ENCODE assay signal across 9 mouse cellular contexts in the genomic region with DNA sequence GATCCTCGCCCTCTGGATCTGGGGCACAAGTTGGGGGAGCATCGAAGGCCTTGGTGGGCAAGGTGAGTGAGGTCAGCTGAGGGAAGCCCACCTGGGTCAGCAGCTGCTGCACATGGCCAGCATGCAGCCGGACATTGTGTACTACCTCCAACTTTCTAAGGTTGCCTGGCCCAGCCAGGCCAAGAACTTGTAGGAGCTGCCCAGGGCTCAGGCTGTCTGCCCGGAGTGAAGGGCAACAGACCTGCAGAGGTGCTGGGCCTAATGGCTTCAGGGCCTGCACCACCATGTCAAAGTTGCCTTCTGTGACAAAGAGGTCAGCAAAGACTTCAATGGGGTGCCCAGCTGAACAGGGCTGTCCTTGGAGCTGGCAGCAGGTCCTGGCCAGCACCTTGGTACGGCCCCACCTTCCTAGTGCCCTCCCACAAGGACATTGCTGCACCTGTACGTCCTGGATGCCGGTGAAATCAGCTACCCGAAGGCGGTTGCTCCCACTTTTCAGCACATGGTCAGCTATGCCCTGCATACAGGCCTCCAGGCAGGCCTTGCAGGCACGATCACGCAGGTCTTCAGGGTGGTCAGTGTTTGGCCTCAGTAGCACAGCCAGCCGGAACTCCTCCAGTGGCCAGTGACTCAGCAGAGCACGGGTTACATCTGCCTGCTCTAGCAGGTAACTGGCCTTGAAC. TPM values are rescaled to one million over a fixed set of nuclear protein-coding genes. Genes with fewer than 3 reads are reported as not detected.
DNase-seq lines count a peak whose midpoint lies in the region; ATAC-seq and TF ChIP-seq lines count a peak whose summit lies in the region.
"Had no signal": no experiment of that assay in that cellular context is flagged by ENCODE, and none has a peak within 500 bp of the region (broad histone marks: within the 10 kb centered on the region; RNA-seq: fewer than 3 reads in every experiment).

No protein-coding gene starts in this region.

- ATAC-seq in common myeloid progenitor, adult 5-6 weeks (replicated peaks; ENCODE audit: low read depth, poor library complexity, severe bottlenecking) = peak; percentile 24; the same call in 1 of the 2 replicates
- ATAC-seq in heart, postnatal 0 days (ENCODE audit: insufficient read depth, low read depth) = peak; percentile 57

- peak overlapping the region; percentile 66 for H3K4me2 ChIP-seq in heart, postnatal 0 days (ENCODE audit: low read depth, low read length)

- H3K4me1 ChIP-seq in heart, adult 2 months (ENCODE audit: control insufficient read depth, insufficient read depth, low read length) = no peaks in the 10 kb centered on the region; the same call in 1 of the 2 replicates
- H3K4me1 ChIP-seq in heart, postnatal 0 days (ENCODE audit: control insufficient read depth, insufficient read depth) = peaks cover 11% of the 10 kb centered on the region; the same call in 1 of the 2 replicates

- TF ChIP-seq CTCF in heart, adult 2 months (IDR thresholded peaks at IDR 0.05) = no peak
- no peak for TF ChIP-seq CTCF in heart, postnatal 0 days (IDR thresholded peaks at IDR 0.05; ENCODE audit: low read depth)

- H3K36me3 ChIP-seq in heart, adult 2 months (ENCODE audit: control insufficient read depth, insufficient read depth, low read length) = peaks cover 17% of the 10 kb centered on the region
- peaks cover 36% of the 10 kb centered on the region for H3K36me3 ChIP-seq in heart, postnatal 0 days (replicated peaks; ENCODE audit: control insufficient read depth, insufficient read depth, low read length)

- H3K27me3 ChIP-seq in heart, adult 2 months (ENCODE audit: control insufficient read depth, insufficient read depth, low read length) = no peaks in the 10 kb centered on the region
- H3K27me3 ChIP-seq in heart, postnatal 0 days (ENCODE audit: control insufficient read depth, insufficient read depth, low read length) = no peaks in the 10 kb centered on the region

- H3K9me3 ChIP-seq in heart, postnatal 0 days (replicated peaks; ENCODE audit: control insufficient read depth, low read length) = no peaks in the 10 kb centered on the region

- no peak for TF ChIP-seq POLR2A in heart, adult 2 months (IDR thresholded peaks at IDR 0.05; ENCODE audit: insufficient read depth, low read depth, low read length)

- no peaks in the 10 kb centered on the region for H3K79me2 ChIP-seq in heart, adult 2 months (replicated peaks; ENCODE audit: control insufficient read depth, insufficient read depth, low read length)

- H3K9ac ChIP-seq in heart, adult 2 months (ENCODE audit: low read depth, low read length) = peak overlapping the region; percentile 70
- peak overlapping the region; percentile 45 for H3K9ac ChIP-seq in heart, postnatal 0 days (replicated peaks; ENCODE audit: low read depth, low read length)

- H3K4me3 ChIP-seq in heart, adult 2 months = peak overlapping the region; percentile 54
- peak overlapping the region; percentile 42 for H3K4me3 ChIP-seq in heart, postnatal 0 days (ENCODE audit: low read depth, low read length)

- DNase-seq in heart, adult 2 months = peak; percentile 57 to 60
- DNase-seq in heart, postnatal 25 days (ENCODE audit: low spot score) = no peak
- DNase-seq in heart, postnatal 0 days (ENCODE audit: low spot score) = peak; percentile 9
- peak; percentile 2 to 6 for DNase-seq in kidney, postnatal 4 days
- DNase-seq in urinary bladder, postnatal 4 days (ENCODE audit: low spot score in 2 of 2) = no peak
- no peak for DNase-seq in retina, postnatal 1 day
- DNase-seq in Muller cell, postnatal 12 days (ENCODE audit: inconsistent ontology term) = no peak

- H3K27ac ChIP-seq in heart, adult 2 months = peak overlapping the region; percentile 94
- H3K27ac ChIP-seq in heart, postnatal 0 days (ENCODE audit: low read depth) = peak overlapping the region; percentile 92

- intact Hi-C loops in heart, adult 2 months (cut with DNase I) = no loop called here
- intact Hi-C loops in heart, postnatal 25 days (cut with DNase I) = no loop called here

- 52% methylated on average over 13 of the region's 13 CpGs for WGBS in heart, adult 2 months
- 50% methylated on average over 13 of the region's 13 CpGs for WGBS in heart, postnatal 0 days

- 0 out of 2 replicates have a peak, but pooled peaks have one; percentile 20 for TF ChIP-seq EP300 in heart, adult 2 months (IDR thresholded peaks at IDR 0.05; ENCODE audit: insufficient read depth, low read depth, low read length)
- TF ChIP-seq EP300 in heart, postnatal 0 days (IDR thresholded peaks at IDR 0.05; ENCODE audit: low read depth) = no peak

RNA-seq across cellular contexts. Expression of a gene that starts 0.5 kb away (rescaled TPM):
- 10 to 100 TPM; 69.4 to 75.1 TPM for total RNA-seq in heart, adult 2 months (2021)
- polyA plus RNA-seq in heart, adult 2 months (2012; rRNA removed) = 99.4 and 167 TPM in 2 replicates
- total RNA-seq in heart, postnatal 25 days (2021) = 10 to 100 TPM; 73.0 to 78.4 TPM
- total RNA-seq in common myeloid progenitor, adult 5-6 weeks (2017) = 0.05 TPM in 1 of 2 replicates, not detected in the other
- total RNA-seq in heart, postnatal 0 days (2014; rRNA removed; ENCODE audit: low replicate concordance) = 25.5 and 26.0 TPM in 2 replicates
- 25.2 and 32.2 TPM in 2 replicates for polyA plus RNA-seq in heart, postnatal 0 days (2015; fragmentation: Nextera tagmentation; extraction: Ambion mirVana)
- polyA plus RNA-seq: limb, embryonic 11.5 days had no signal

RNA-seq across cellular contexts. Expression of a gene that starts 13.2 kb away (rescaled TPM):
- 10 to 100 TPM; 51.3 to 53.5 TPM for total RNA-seq in heart, adult 2 months (2021)
- 5.5 and 7.5 TPM in 2 replicates for polyA plus RNA-seq in heart, adult 2 months (2012; rRNA removed)
- total RNA-seq in heart, postnatal 25 days (2021) = 10 to 100 TPM; 42.2 to 48.6 TPM
- total RNA-seq in common myeloid progenitor, adult 5-6 weeks (2017) = 65.0 and 79.4 TPM in 2 replicates
- total RNA-seq in heart, postnatal 0 days (2014; rRNA removed; ENCODE audit: low replicate concordance) = 6.4 and 7.2 TPM in 2 replicates
- 43.5 and 46.5 TPM in 2 replicates for polyA plus RNA-seq in heart, postnatal 0 days (2015; fragmentation: Nextera tagmentation; extraction: Ambion mirVana)

RNA-seq across cellular contexts. Expression of a gene that starts 13.2 kb away (rescaled TPM):
- 1,000 to 10,000 TPM; 1,363 to 1,571 TPM for total RNA-seq in heart, adult 2 months (2021)
- 687 and 1,076 TPM in 2 replicates for polyA plus RNA-seq in heart, adult 2 months (2012; rRNA removed)
- total RNA-seq in heart, postnatal 25 days (2021) = 1,000 to 10,000 TPM; 1,489 to 1,582 TPM
- 257 and 301 TPM in 2 replicates for total RNA-seq in common myeloid progenitor, adult 5-6 weeks (2017)
- total RNA-seq in heart, postnatal 0 days (2014; rRNA removed; ENCODE audit: low replicate concordance) = 401 and 402 TPM in 2 replicates
- polyA plus RNA-seq in heart, postnatal 0 days (2015; fragmentation: Nextera tagmentation; extraction: Ambion mirVana) = 912 and 960 TPM in 2 replicates

RNA-seq across cellular contexts. Expression of a gene that starts 27.3 kb away (rescaled TPM):
- 1 to 10 TPM; 2.5 to 2.9 TPM for total RNA-seq in heart, adult 2 months (2021)
- polyA plus RNA-seq in heart, adult 2 months (2012; rRNA removed) = 0.39 and 1.4 TPM in 2 replicates
- total RNA-seq in heart, postnatal 25 days (2021) = 1 to 10 TPM; 2.7 to 4.0 TPM
- 7.1 and 13.7 TPM in 2 replicates for total RNA-seq in common myeloid progenitor, adult 5-6 weeks (2017)
- 1.1 and 2.3 TPM in 2 replicates for total RNA-seq in heart, postnatal 0 days (2014; rRNA removed; ENCODE audit: low replicate concordance)
- polyA plus RNA-seq in heart, postnatal 0 days (2015; fragmentation: Nextera tagmentation; extraction: Ambion mirVana) = 2.8 and 2.9 TPM in 2 replicates

RNA-seq across cellular contexts. Expression of a gene that starts 36.2 kb away (rescaled TPM):
- 100 to 1,000 TPM; 277 to 342 TPM for total RNA-seq in heart, adult 2 months (2021)
- 12.6 and 14.6 TPM in 2 replicates for polyA plus RNA-seq in heart, adult 2 months (2012; rRNA removed)
- 100 to 1,000 TPM; 243 to 246 TPM for total RNA-seq in heart, postnatal 25 days (2021)
- 11.9 and 18.5 TPM in 2 replicates for total RNA-seq in common myeloid progenitor, adult 5-6 weeks (2017)
- total RNA-seq in heart, postnatal 0 days (2014; rRNA removed; ENCODE audit: low replicate concordance) = 46.2 and 61.1 TPM in 2 replicates
- polyA plus RNA-seq in heart, postnatal 0 days (2015; fragmentation: Nextera tagmentation; extraction: Ambion mirVana) = 43.1 and 44.0 TPM in 2 replicates

Comparison
In these comparisons a context has a peak if more than half of its experiments do, and no peak if none do; other contexts are left out.
1. DNase-seq: peak in heart, adult 2 months (2 of 2), heart, postnatal 0 days (single experiment) and kidney, postnatal 4 days (2 of 2); none in heart, postnatal 25 days (single experiment), urinary bladder, postnatal 4 days (0 of 2), retina, postnatal 1 day (single experiment) and Muller cell, postnatal 12 days (single experiment).
2. RNA of a gene that starts 0.5 kb away (total RNA-seq): 73.0 to 78.4 TPM in heart, postnatal 25 days, 69.4 to 75.1 TPM in heart, adult 2 months and 25.5 to 26.0 TPM in heart, postnatal 0 days; 0.05 TPM in common myeloid progenitor, adult 5-6 weeks; every median in the first group is over 10 times any median in the second.